11 mouse cellular contexts compared by ENCODE assay signal in genomic region chr3:131138797-131139196, GRCm38 (mm10). TPM values are rescaled to one million over a fixed set of nuclear protein-coding genes. Genes with fewer than 3 reads are reported as not detected.
DNase-seq lines count a peak whose midpoint lies in the region; ATAC-seq lines count a peak whose summit lies in the region.
"Had no signal": no experiment of that assay in that cellular context is flagged by ENCODE, and none has a peak within 500 bp of the region (broad histone marks: within the 10 kb centered on the region; RNA-seq: fewer than 3 reads in every experiment).

No protein-coding gene starts in this region.

- H3K27me3 ChIP-seq in heart, embryonic 11.5 days (ENCODE audit: control insufficient read depth, insufficient read depth, low read length) = no peaks in the 10 kb centered on the region
- peaks cover 41% of the 10 kb centered on the region for H3K27me3 ChIP-seq in neural tube, embryonic 13.5 days
- H3K27me3 ChIP-seq in limb, embryonic 15.5 days = no peaks in the 10 kb centered on the region
- H3K27me3 ChIP-seq in liver, embryonic 11.5 days (replicated peaks; ENCODE audit: control insufficient read depth, insufficient read depth, low read length) = no peaks in the 10 kb centered on the region; the same call in 1 of the 2 replicates

- peak overlapping the region; percentile 34 for H3K4me2 ChIP-seq in heart, embryonic 11.5 days
- H3K4me2 ChIP-seq in neural tube, embryonic 13.5 days = no peak overlapping the region
- no peak overlapping the region for H3K4me2 ChIP-seq in limb, embryonic 15.5 days
- H3K4me2 ChIP-seq in liver, embryonic 11.5 days = no peak overlapping the region
- H3K4me2 ChIP-seq: liver, embryonic 15.5 days had no signal

- no peak for ATAC-seq in heart, embryonic 11.5 days (replicated peaks; ENCODE audit: insufficient number of reproducible peaks, low FRiP score, low TSS enrichment)
- no peak for ATAC-seq in neural tube, embryonic 13.5 days (ENCODE audit: low read depth)
- ATAC-seq in limb, embryonic 15.5 days (ENCODE audit: insufficient number of reproducible peaks, low FRiP score, low TSS enrichment, low read depth) = no peak
- no peak for ATAC-seq in liver, embryonic 11.5 days (replicated peaks; ENCODE audit: low FRiP score)

- H3K27ac ChIP-seq in heart, embryonic 11.5 days (ENCODE audit: low read depth, low read length) = peak overlapping the region; percentile 70; the same call in 1 of the 2 replicates
- H3K27ac ChIP-seq in neural tube, embryonic 13.5 days (replicated peaks) = peak overlapping the region; percentile 49; the same call in 1 of the 2 replicates
- 0 out of 2 replicates have a peak overlapping the region, but pooled peaks have one; percentile 47 for H3K27ac ChIP-seq in limb, embryonic 15.5 days
- no peak overlapping the region for H3K27ac ChIP-seq in liver, embryonic 11.5 days (ENCODE audit: low read depth, low read length)
- H3K27ac ChIP-seq: hindbrain, embryonic 10.5 days; liver, embryonic 15.5 days; macrophage had no signal

- intact Hi-C loops in heart, postnatal 14 days (cut with DNase I) = no loop called here

- no peak overlapping the region for H3K4me3 ChIP-seq in heart, embryonic 11.5 days (ENCODE audit: low read depth, low read length)
- H3K4me3 ChIP-seq in neural tube, embryonic 13.5 days = no peak overlapping the region
- no peak overlapping the region for H3K4me3 ChIP-seq in limb, embryonic 15.5 days
- H3K4me3 ChIP-seq in liver, embryonic 11.5 days (ENCODE audit: low read depth, low read length) = no peak overlapping the region
- H3K4me3 ChIP-seq: hindbrain, embryonic 10.5 days; liver, embryonic 15.5 days had no signal

- H3K9me3 ChIP-seq in heart, embryonic 11.5 days (replicated peaks; ENCODE audit: control insufficient read depth, low read length) = no peaks in the 10 kb centered on the region
- H3K9me3 ChIP-seq in neural tube, embryonic 13.5 days = no peaks in the 10 kb centered on the region
- H3K9me3 ChIP-seq in limb, embryonic 15.5 days = no peaks in the 10 kb centered on the region
- no peaks in the 10 kb centered on the region for H3K9me3 ChIP-seq in liver, embryonic 11.5 days (ENCODE audit: control insufficient read depth, low read length)
- H3K9me3 ChIP-seq: hindbrain, embryonic 10.5 days; liver, embryonic 15.5 days had no signal

- H3K4me1 ChIP-seq in heart, embryonic 11.5 days (ENCODE audit: control insufficient read depth, insufficient read depth, low read length) = peaks cover 36% of the 10 kb centered on the region
- peaks cover 54% of the 10 kb centered on the region for H3K4me1 ChIP-seq in neural tube, embryonic 13.5 days (replicated peaks)
- H3K4me1 ChIP-seq in limb, embryonic 15.5 days = peaks cover 45% of the 10 kb centered on the region
- H3K4me1 ChIP-seq in liver, embryonic 11.5 days (replicated peaks; ENCODE audit: control insufficient read depth, insufficient read depth, low read length) = no peaks in the 10 kb centered on the region; the same call in 1 of the 2 replicates
- H3K4me1 ChIP-seq: liver, embryonic 15.5 days had no signal

- H3K36me3 ChIP-seq in heart, embryonic 11.5 days (ENCODE audit: control insufficient read depth, insufficient read depth, low read length) = no peaks in the 10 kb centered on the region
- no peaks in the 10 kb centered on the region for H3K36me3 ChIP-seq in neural tube, embryonic 13.5 days
- H3K36me3 ChIP-seq in limb, embryonic 15.5 days = no peaks in the 10 kb centered on the region
- H3K36me3 ChIP-seq in liver, embryonic 11.5 days (ENCODE audit: control insufficient read depth, insufficient read depth, low read length) = no peaks in the 10 kb centered on the region
- H3K36me3 ChIP-seq: hindbrain, embryonic 10.5 days; liver, embryonic 15.5 days had no signal

- whole genome bisulfite sequencing in heart, embryonic 11.5 days (ENCODE audit: insufficient replicate concordance) = 52% methylated on average over 8 of the region's 8 CpGs
- 87% methylated on average over 8 of the region's 8 CpGs for WGBS in neural tube, embryonic 13.5 days
- WGBS in limb, embryonic 15.5 days = 51% methylated on average over 8 of the region's 8 CpGs
- 79% methylated on average over 8 of the region's 8 CpGs for WGBS in liver, embryonic 11.5 days

- DNase-seq in heart, postnatal 14 days = no peak
- DNase-seq in neural tube, embryonic 10.5 days (ENCODE audit: extremely low spot score, low spot score) = no peak
- DNase-seq in liver, embryonic 11.5 days (ENCODE audit: low spot score) = no peak
- no peak for DNase-seq in cerebellum, postnatal 25 days
- DNase-seq: right cerebral cortex, postnatal 14 days had no signal

- no peak overlapping the region for H3K9ac ChIP-seq in heart, embryonic 11.5 days (ENCODE audit: low read depth, low read length)
- no peak overlapping the region for H3K9ac ChIP-seq in neural tube, embryonic 13.5 days
- H3K9ac ChIP-seq in limb, embryonic 15.5 days = no peak overlapping the region
- no peak overlapping the region for H3K9ac ChIP-seq in liver, embryonic 11.5 days (ENCODE audit: low read depth, low read length)
- H3K9ac ChIP-seq: liver, embryonic 15.5 days had no signal

RNA-seq across cellular contexts. Expression of gene Lef1, which starts 28.5 kb away (rescaled TPM):
- polyA plus RNA-seq in heart, embryonic 11.5 days (2014; fragmentation: Nextera tagmentation; extraction: Ambion mirVana) = 19.6 and 20.8 TPM in 2 replicates
- 1 to 10 TPM in 1 of 2 experiments, under 1 TPM in 1; 0.72 to 4.4 TPM for total RNA-seq in heart, postnatal 14 days (2021)
- 7.7 and 12.3 TPM in 2 replicates for polyA plus RNA-seq in neural tube, embryonic 13.5 days (2015; fragmentation: Nextera tagmentation; extraction: Ambion mirVana)
- polyA plus RNA-seq in limb, embryonic 15.5 days (2015; fragmentation: Nextera tagmentation; extraction: Ambion mirVana) = 36.5 and 37.1 TPM in 2 replicates
- 4.0 and 5.0 TPM in 2 replicates for polyA plus RNA-seq in liver, embryonic 11.5 days (2014; fragmentation: Nextera tagmentation; extraction: Ambion mirVana)
